19 mouse cellular contexts compared by ENCODE assay signal in genomic region chr3:137880109-137880748, GRCm38 (mm10). TPM values are rescaled to one million over a fixed set of nuclear protein-coding genes. Genes with fewer than 3 reads are reported as not detected.
DNase-seq lines count a peak whose midpoint lies in the region; ATAC-seq and TF ChIP-seq lines count a peak whose summit lies in the region.
"Had no signal": no experiment of that assay in that cellular context is flagged by ENCODE, and none has a peak within 500 bp of the region (broad histone marks: within the 10 kb centered on the region; RNA-seq: fewer than 3 reads in every experiment).

No protein-coding gene starts in this region.

- no peak for TF ChIP-seq POLR2A in testis, adult 2 months (IDR thresholded peaks at IDR 0.05; ENCODE audit: control insufficient read depth, low read depth, low read length)
- no peak for TF ChIP-seq POLR2A in bone marrow, adult 2 months (IDR thresholded peaks at IDR 0.05; ENCODE audit: borderline replicate concordance, control insufficient read depth, low read depth, low read length)

- ATAC-seq in liver, embryonic 13.5 days (ENCODE audit: low read depth), result no peak
- ATAC-seq in midbrain, embryonic 14.5 days (ENCODE audit: low FRiP score, low TSS enrichment), result no peak
- ATAC-seq: forebrain, embryonic 14.5 days; hindbrain, embryonic 16.5 days had no signal

- WGBS in bone marrow, adult 2 months, result 47% methylated on average over 4 of the region's 4 CpGs
- 70% methylated on average over 4 of the region's 4 CpGs for WGBS in liver, embryonic 13.5 days (ENCODE audit: insufficient replicate concordance)
- 84% methylated on average over 4 of the region's 4 CpGs for WGBS in midbrain, embryonic 14.5 days

- no peaks in the 10 kb centered on the region for H3K4me1 ChIP-seq in testis, adult 2 months (ENCODE audit: control insufficient read depth, insufficient read depth, low read length)
- H3K4me1 ChIP-seq in bone marrow, adult 2 months (ENCODE audit: control insufficient read depth, insufficient read depth, low read length), result peaks cover 2% of the 10 kb centered on the region
- peaks cover 14% of the 10 kb centered on the region for H3K4me1 ChIP-seq in liver, embryonic 13.5 days (replicated peaks)
- H3K4me1 ChIP-seq in midbrain, embryonic 14.5 days (ENCODE audit: control insufficient read depth, insufficient read depth, low read length), result no peaks in the 10 kb centered on the region
- H3K4me1 ChIP-seq: heart, embryonic 10.5 days; neural tube, embryonic 12.5 days had no signal

- H3K27me3 ChIP-seq in testis, adult 2 months (ENCODE audit: control insufficient read depth, insufficient read depth, low read length), result no peaks in the 10 kb centered on the region
- no peaks in the 10 kb centered on the region for H3K27me3 ChIP-seq in liver, embryonic 13.5 days
- H3K27me3 ChIP-seq in midbrain, embryonic 14.5 days (ENCODE audit: control insufficient read depth, insufficient read depth, low read length), result no peaks in the 10 kb centered on the region
- H3K27me3 ChIP-seq: neural tube, embryonic 12.5 days had no signal

- peak overlapping the region; percentile 15; the same call in 1 of the 2 replicates for H3K4me3 ChIP-seq in testis, adult 2 months (ENCODE audit: control insufficient read depth, low read depth, low read length)
- H3K4me3 ChIP-seq in bone marrow, adult 2 months (replicated peaks; ENCODE audit: control insufficient read depth, low read depth, low read length), result no peak overlapping the region
- no peak overlapping the region for H3K4me3 ChIP-seq in liver, embryonic 13.5 days (replicated peaks)
- H3K4me3 ChIP-seq in midbrain, embryonic 14.5 days (replicated peaks; ENCODE audit: low read depth, low read length), result no peak overlapping the region
- H3K4me3 ChIP-seq: heart, embryonic 10.5 days; neural tube, embryonic 12.5 days had no signal

- H3K4me2 ChIP-seq in liver, embryonic 13.5 days, result no peak overlapping the region
- no peak overlapping the region for H3K4me2 ChIP-seq in midbrain, embryonic 14.5 days (ENCODE audit: low read length)
- H3K4me2 ChIP-seq: neural tube, embryonic 12.5 days had no signal

- no peak for TF ChIP-seq CTCF in testis, adult 2 months (IDR thresholded peaks at IDR 0.05; ENCODE audit: control insufficient read depth, insufficient read depth, insufficient replicate concordance, low read depth, low read length)
- no peak for TF ChIP-seq CTCF in bone marrow, adult 2 months (IDR thresholded peaks at IDR 0.05; ENCODE audit: control insufficient read depth, insufficient read depth, low read length)

- no peak overlapping the region for H3K9ac ChIP-seq in liver, embryonic 13.5 days
- no peak overlapping the region for H3K9ac ChIP-seq in midbrain, embryonic 14.5 days (replicated peaks; ENCODE audit: low read length)
- H3K9ac ChIP-seq: liver, embryonic 14.5 days; neural tube, embryonic 12.5 days had no signal

- H3K36me3 ChIP-seq in testis, adult 2 months (ENCODE audit: control insufficient read depth, insufficient read depth, low read length), result no peaks in the 10 kb centered on the region
- H3K36me3 ChIP-seq in liver, embryonic 13.5 days, result peaks cover 3% of the 10 kb centered on the region; the same call in 1 of the 2 replicates
- peaks cover 5% of the 10 kb centered on the region; the same call in 1 of the 2 replicates for H3K36me3 ChIP-seq in midbrain, embryonic 14.5 days (ENCODE audit: control insufficient read depth, insufficient read depth, low read length)

- no peaks in the 10 kb centered on the region for H3K9me3 ChIP-seq in liver, embryonic 13.5 days (replicated peaks)
- H3K9me3 ChIP-seq in midbrain, embryonic 14.5 days (ENCODE audit: control insufficient read depth, low read length), result no peaks in the 10 kb centered on the region
- H3K9me3 ChIP-seq: heart, embryonic 10.5 days had no signal

- H3K27ac ChIP-seq in testis, adult 2 months (ENCODE audit: control insufficient read depth, insufficient read depth, low read depth, low read length), result peak overlapping the region; percentile 44
- H3K27ac ChIP-seq in bone marrow, adult 2 months (ENCODE audit: control insufficient read depth, insufficient read depth, low read depth, low read length, poor library complexity), result peak overlapping the region; percentile 52
- 0 out of 2 replicates have a peak overlapping the region, but pooled peaks have one; percentile 2 for H3K27ac ChIP-seq in liver, embryonic 13.5 days
- no peak overlapping the region for H3K27ac ChIP-seq in midbrain, embryonic 14.5 days (replicated peaks; ENCODE audit: low read depth, low read length)
- H3K27ac ChIP-seq: heart, embryonic 10.5 days; liver, embryonic 14.5 days; neural tube, embryonic 12.5 days had no signal

- no peak for DNase-seq in testis, postnatal 14 days (ENCODE audit: low spot score)
- DNase-seq in liver, embryonic 13.5 days, result no peak
- DNase-seq in adrenal gland, postnatal 25 days, result no peak
- DNase-seq in midbrain, embryonic 14.5 days, result no peak
- DNase-seq in cerebellum, postnatal 25 days, result no peak
- DNase-seq: adrenal gland, adult 8-10 months; cerebellum, adult 11 months; kidney, adult 18-20 months; kidney, postnatal 25 days; layer of hippocampus, adult 9-11 months; lung, postnatal 4 days; right cerebral cortex, postnatal 25 days had no signal

RNA-seq across cellular contexts. Expression of gene Dnajb14, which starts 12.8 kb away (rescaled TPM):
- polyA plus RNA-seq in testis, adult 2 months (2012; rRNA removed), result 65.5 and 76.7 TPM in 2 replicates
- polyA plus RNA-seq in bone marrow, adult 2 months (2011; ENCODE audit: insufficient read depth, insufficient read length, low replicate concordance, missing spikeins), result 3.5 and 5.7 TPM in 2 replicates
- polyA plus RNA-seq in liver, embryonic 13.5 days (2015; fragmentation: Nextera tagmentation; extraction: Ambion mirVana), result 5.7 and 6.0 TPM in 2 replicates
- 18.0 and 22.4 TPM in 2 replicates for total RNA-seq in adrenal gland, postnatal 25 days (2021)
- polyA plus RNA-seq in midbrain, embryonic 14.5 days (2014; fragmentation: Nextera tagmentation; extraction: Ambion mirVana), result 14.0 and 15.8 TPM in 2 replicates

RNA-seq across cellular contexts. Expression of gene H2afz, which starts 15.9 kb away (rescaled TPM):
- polyA plus RNA-seq in testis, adult 2 months (2012; rRNA removed), result 782 and 970 TPM in 2 replicates
- 331 and 355 TPM in 2 replicates for polyA plus RNA-seq in bone marrow, adult 2 months (2011; ENCODE audit: insufficient read depth, insufficient read length, low replicate concordance, missing spikeins)
- polyA plus RNA-seq in liver, embryonic 13.5 days (2015; fragmentation: Nextera tagmentation; extraction: Ambion mirVana), result 1,513 and 1,730 TPM in 2 replicates
- total RNA-seq in adrenal gland, postnatal 25 days (2021), result 170 and 200 TPM in 2 replicates
- polyA plus RNA-seq in midbrain, embryonic 14.5 days (2014; fragmentation: Nextera tagmentation; extraction: Ambion mirVana), result 916 and 1,070 TPM in 2 replicates

RNA-seq across cellular contexts. Expression of gene Lamtor3, which starts 38.1 kb away (rescaled TPM):
- 12.9 and 15.0 TPM in 2 replicates for polyA plus RNA-seq in testis, adult 2 months (2012; rRNA removed)
- polyA plus RNA-seq in bone marrow, adult 2 months (2011; ENCODE audit: insufficient read depth, insufficient read length, low replicate concordance, missing spikeins), result 41.6 and 45.1 TPM in 2 replicates
- 65.6 and 78.3 TPM in 2 replicates for polyA plus RNA-seq in liver, embryonic 13.5 days (2015; fragmentation: Nextera tagmentation; extraction: Ambion mirVana)
- total RNA-seq in adrenal gland, postnatal 25 days (2021), result 65.6 and 71.3 TPM in 2 replicates
- polyA plus RNA-seq in midbrain, embryonic 14.5 days (2014; fragmentation: Nextera tagmentation; extraction: Ambion mirVana), result 130 and 139 TPM in 2 replicates
